Mouse (Mus musculus): ENCODE data around the gene Hist1h2bc. TPM values are rescaled to one million over a fixed set of nuclear protein-coding genes. Genes with fewer than 3 reads are reported as not detected.

Gene Hist1h2bc
- 32.0 and 48.5 TPM in 2 replicates for polyA plus RNA-seq (2012; rRNA removed)

DNA sequence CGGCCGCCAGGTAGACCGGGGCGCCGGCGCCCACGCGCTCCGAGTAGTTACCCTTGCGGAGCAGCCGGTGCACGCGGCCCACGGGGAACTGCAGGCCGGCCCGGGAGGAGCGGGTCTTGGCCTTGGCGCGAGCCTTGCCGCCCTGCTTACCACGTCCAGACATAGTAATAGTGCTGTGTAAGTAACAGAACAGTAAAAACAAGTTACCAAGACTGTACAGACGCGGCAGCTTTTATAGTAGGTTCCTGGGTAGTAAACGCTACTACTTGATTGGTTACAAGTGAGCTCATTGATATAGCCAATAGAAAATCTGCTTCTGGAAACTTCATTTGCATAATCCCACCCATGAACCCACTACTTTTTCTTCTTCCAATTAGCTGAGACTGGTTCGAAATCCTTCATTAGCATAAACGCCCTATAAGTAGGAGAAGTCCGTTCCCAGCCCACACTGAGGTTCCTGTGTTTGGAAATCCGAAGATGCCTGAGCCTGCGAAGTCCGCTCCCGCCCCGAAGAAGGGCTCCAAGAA, at the start of gene Hist1h2bc, which contains the start of gene Hist1h2ac:
Gene Hist1h2bc (plus strand): TSS at position 445 of the 527 bp plus-strand sequence.
Gene Hist1h2ac (minus strand): TSS at position 194 of the 527 bp plus-strand sequence.
- peak; percentile 99 for DNase-seq (ENCODE audit: low read depth)
- TF ChIP-seq POLR2A (IDR thresholded peaks at IDR 0.05; ENCODE audit: borderline replicate concordance, extremely low read depth, insufficient read depth, insufficient read length, poor library complexity, severe bottlenecking) = no peak; the same call in 1 of the 2 replicates
- no peak for TF ChIP-seq CTCF (IDR thresholded peaks at IDR 0.05; ENCODE audit: borderline replicate concordance, extremely low read depth, insufficient read depth, insufficient read length)

- TF ChIP-seq CTCF (IDR thresholded peaks at IDR 0.05; ENCODE audit: borderline replicate concordance, extremely low read depth, insufficient read depth, insufficient read length) (no peak), POLR2A (IDR thresholded peaks at IDR 0.05; ENCODE audit: borderline replicate concordance, extremely low read depth, insufficient read depth, insufficient read length, poor library complexity, severe bottlenecking) (no peak)
- no peak for DNase-seq (ENCODE audit: low read depth)
These were observed 24.2 kb upstream of the Hist1h2bc start for GRCm38 (mm10) chr13:23659636-23660366.

- no peak for TF ChIP-seq CTCF (IDR thresholded peaks at IDR 0.05; ENCODE audit: borderline replicate concordance, extremely low read depth, insufficient read depth, insufficient read length)
- TF ChIP-seq POLR2A (IDR thresholded peaks at IDR 0.05; ENCODE audit: borderline replicate concordance, extremely low read depth, insufficient read depth, insufficient read length, poor library complexity, severe bottlenecking) = no peak
- no peak for DNase-seq (ENCODE audit: low read depth)
These were observed 21.5 kb upstream of the Hist1h2bc start for GRCm38 (mm10) chr13:23662536-23662935.

DNA sequence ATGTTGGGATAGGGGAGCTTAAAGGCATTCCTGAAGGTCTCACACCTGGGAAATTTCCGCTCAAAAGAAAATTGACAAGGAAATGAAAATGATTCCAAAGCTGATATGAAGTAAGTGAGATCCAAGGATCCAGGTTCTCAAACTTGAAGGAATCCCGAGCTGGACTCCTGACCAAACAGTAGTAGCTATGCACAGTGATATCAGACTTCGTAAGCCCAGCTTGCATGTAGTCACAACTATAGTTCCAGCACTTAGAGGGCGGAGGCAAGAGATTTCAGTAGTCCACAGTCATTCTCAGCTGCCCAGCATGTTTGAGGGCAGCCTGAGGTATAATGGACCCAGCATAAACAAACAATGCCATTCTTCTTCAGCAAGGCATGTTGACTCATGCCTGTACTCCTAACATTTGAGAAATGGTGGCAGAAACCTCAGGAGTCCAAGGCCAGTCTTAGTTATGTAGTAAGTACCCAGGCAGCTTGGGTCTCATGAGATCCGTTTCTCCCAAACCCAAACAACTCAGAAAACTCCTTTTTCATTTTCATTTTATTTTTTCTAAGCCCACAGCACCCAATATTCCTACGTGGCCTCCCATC, 1.9 kb upstream of the Hist1h2bc start:
- no peak for DNase-seq (ENCODE audit: low read depth)
- TF ChIP-seq CTCF (IDR thresholded peaks at IDR 0.05; ENCODE audit: borderline replicate concordance, extremely low read depth, insufficient read depth, insufficient read length) (no peak), POLR2A (IDR thresholded peaks at IDR 0.05; ENCODE audit: borderline replicate concordance, extremely low read depth, insufficient read depth, insufficient read length, poor library complexity, severe bottlenecking) (no peak)

DNA sequence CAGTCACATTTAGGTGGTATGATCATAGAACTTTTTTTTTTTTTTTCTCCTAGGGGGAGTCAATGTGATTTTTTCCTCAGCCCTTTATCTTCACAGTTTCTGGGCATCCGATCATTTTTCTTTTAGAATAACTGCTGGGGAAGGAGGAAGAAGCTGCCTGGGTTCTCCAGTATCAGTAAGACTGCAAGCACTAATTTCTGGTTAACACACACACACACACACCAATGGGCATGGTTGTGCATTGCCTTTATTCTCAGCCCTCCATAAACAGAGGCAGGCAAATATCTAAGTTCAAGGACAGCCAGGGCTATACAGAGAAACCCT, 1.4 kb upstream of the Hist1h2bc start:
- TF ChIP-seq POLR2A (IDR thresholded peaks at IDR 0.05; ENCODE audit: borderline replicate concordance, extremely low read depth, insufficient read depth, insufficient read length, poor library complexity, severe bottlenecking) = no peak
- no peak for TF ChIP-seq CTCF (IDR thresholded peaks at IDR 0.05; ENCODE audit: borderline replicate concordance, extremely low read depth, insufficient read depth, insufficient read length)
- no peak for DNase-seq (ENCODE audit: low read depth)

GRCm38 (mm10) chr13:23682947-23683754, 848 bp upstream of the Hist1h2bc start:
- DNase-seq (ENCODE audit: low read depth) = peak; percentile 26

DNA sequence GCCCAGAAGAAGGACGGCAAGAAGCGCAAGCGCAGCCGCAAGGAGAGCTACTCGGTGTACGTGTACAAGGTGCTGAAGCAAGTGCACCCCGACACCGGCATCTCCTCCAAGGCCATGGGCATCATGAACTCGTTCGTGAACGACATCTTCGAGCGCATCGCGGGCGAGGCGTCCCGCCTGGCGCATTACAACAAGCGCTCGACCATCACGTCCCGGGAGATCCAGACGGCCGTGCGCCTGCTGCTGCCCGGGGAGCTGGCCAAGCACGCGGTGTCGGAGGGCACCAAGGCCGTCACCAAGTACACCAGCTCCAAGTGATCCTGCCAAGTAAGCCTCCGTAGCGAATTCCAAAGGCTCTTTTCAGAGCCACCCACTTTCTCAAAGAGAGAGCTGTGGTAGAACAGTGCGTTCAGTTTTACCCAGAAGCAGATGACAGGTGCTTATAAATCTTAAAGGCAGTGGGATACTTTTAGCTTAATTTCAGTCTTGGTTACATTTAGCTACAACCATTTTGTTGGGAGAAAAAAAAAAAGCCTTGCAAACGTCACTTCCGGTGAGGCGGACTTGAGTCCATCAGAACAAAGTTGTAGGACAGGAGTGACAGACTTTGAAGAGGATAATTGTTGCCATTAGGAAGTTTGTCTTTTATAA, 421 bp downstream of the Hist1h2bc start:
- peak; percentile 96 for DNase-seq (ENCODE audit: low read depth)

- no peak for TF ChIP-seq CTCF (IDR thresholded peaks at IDR 0.05; ENCODE audit: borderline replicate concordance, extremely low read depth, insufficient read depth, insufficient read length)
- TF ChIP-seq POLR2A (IDR thresholded peaks at IDR 0.05; ENCODE audit: borderline replicate concordance, extremely low read depth, insufficient read depth, insufficient read length, poor library complexity, severe bottlenecking) = 0 out of 2 replicates have a peak, but pooled peaks have one; percentile 5
- DNase-seq (ENCODE audit: low read depth) = peak; percentile 79
These were observed 1.3 kb downstream of the Hist1h2bc start for GRCm38 (mm10) chr13:23685121-23685861.

DNA sequence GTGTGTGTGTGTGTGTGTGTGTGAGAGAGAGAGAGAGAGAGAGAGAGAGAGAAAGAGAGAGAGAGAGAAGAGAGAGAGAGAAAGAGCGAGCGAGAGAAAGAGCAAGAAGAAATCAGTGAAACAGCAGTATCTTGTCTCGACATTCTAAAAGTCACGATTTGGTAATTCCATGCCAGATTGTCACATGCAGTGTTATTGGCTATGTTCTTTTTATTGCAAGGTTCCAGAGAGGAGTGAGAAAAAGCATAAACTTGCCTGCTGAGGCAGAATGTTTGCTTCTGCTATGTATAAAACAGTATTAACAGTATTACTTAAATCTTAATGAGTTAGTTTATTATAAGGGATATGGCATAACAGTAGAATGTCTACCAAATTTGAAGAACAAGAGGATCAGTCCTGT, 2.0 kb downstream of the Hist1h2bc start:
- peak; percentile 49 for DNase-seq (ENCODE audit: low read depth)
- no peak for TF ChIP-seq CTCF (IDR thresholded peaks at IDR 0.05; ENCODE audit: borderline replicate concordance, extremely low read depth, insufficient read depth, insufficient read length)
- TF ChIP-seq POLR2A (IDR thresholded peaks at IDR 0.05; ENCODE audit: borderline replicate concordance, extremely low read depth, insufficient read depth, insufficient read length, poor library complexity, severe bottlenecking) = no peak

DNA sequence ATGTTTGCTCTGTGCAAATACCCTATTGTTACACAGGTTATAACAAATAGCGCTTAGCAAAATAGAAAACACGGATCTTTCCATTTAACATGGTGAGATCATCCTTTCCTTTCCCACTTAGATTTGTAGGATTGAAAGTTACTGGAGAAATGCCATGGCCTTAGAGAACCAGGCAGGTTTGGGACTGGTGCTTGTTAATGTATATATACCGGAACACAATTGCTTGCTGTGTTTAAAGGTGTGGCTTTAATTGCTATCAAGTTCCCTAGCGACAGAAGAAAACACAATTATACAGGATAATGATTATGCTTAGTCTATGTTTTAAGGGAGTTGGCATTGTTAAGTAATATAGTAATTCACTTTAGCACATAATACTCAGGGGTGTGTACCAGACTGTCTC, 3.2 kb downstream of the Hist1h2bc start:
- DNase-seq (ENCODE audit: low read depth) = no peak

GRCm38 (mm10) chr13:23687907-23688306, 3.9 kb downstream of the Hist1h2bc start:
- no peak for DNase-seq (ENCODE audit: low read depth)
- TF ChIP-seq POLR2A (IDR thresholded peaks at IDR 0.05; ENCODE audit: borderline replicate concordance, extremely low read depth, insufficient read depth, insufficient read length, poor library complexity, severe bottlenecking) (no peak), CTCF (IDR thresholded peaks at IDR 0.05; ENCODE audit: borderline replicate concordance, extremely low read depth, insufficient read depth, insufficient read length) (no peak)

More for the DNA sequence above, 3.2 kb downstream of the Hist1h2bc start:
- TF ChIP-seq POLR2A (IDR thresholded peaks at IDR 0.05; ENCODE audit: borderline replicate concordance, extremely low read depth, insufficient read depth, insufficient read length, poor library complexity, severe bottlenecking) (no peak), CTCF (IDR thresholded peaks at IDR 0.05; ENCODE audit: borderline replicate concordance, extremely low read depth, insufficient read depth, insufficient read length) (no peak)

Data from brain, embryonic 14.5 days (tissue).